Mouse (Mus musculus): ENCODE data around the gene Sox6.

Sox6 gene

DNA sequence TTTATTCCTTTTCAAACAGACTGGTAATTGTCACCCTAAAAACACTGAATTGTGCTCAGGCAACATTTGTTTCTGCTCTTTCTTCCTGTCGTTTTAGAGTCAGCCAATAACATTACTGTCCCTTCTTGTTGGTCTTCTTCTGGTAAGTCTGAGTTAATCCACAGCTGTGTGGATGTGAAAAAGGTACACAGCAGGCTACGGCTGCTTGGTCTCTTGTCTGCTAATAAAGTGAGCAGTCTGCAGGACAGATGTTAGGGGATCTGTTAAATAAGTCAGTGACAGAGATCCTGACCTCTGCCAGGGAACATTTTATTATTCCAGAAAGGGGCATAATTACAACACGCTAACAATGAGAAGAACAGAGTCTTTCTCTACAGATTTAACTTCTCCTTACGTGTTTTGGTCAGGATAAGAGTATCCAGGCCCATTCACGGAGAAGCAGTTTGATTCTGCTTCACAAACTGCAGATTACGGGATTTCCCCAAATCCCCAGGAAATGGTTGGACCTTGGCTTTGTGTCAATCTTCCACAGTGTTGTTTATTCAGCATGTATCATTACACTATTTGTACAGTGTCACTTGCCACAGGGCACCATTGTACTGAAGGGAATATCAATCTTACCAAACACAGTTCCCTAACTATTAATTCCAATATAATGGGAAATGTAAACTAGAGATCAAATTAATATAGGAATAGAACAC is 474.1 kb downstream of the Sox6 start:
- no peak for DNase-seq (ENCODE audit: low spot score in 2 of 2)

DNA sequence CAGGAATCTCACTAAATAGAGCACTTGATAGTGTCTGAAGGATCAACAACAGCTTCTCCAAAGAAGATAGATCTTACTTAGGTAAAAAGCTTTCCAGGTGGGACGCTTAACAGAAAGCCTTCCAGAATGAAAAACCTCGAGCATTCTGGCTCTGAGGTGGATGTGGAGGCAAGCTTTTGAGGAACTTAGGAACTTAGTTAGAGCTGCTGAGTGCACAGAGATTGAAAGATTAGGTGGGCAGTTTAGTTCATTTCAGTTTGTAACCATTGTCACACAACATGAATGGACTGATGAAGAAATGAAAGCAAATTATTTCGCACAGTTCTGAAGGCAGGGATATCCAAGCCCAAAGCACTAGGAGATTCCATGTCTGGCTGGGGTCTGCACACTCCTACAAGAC is 481.9 kb downstream of the Sox6 start:
- DNase-seq (ENCODE audit: low spot score in 2 of 2), result no peak

DNA sequence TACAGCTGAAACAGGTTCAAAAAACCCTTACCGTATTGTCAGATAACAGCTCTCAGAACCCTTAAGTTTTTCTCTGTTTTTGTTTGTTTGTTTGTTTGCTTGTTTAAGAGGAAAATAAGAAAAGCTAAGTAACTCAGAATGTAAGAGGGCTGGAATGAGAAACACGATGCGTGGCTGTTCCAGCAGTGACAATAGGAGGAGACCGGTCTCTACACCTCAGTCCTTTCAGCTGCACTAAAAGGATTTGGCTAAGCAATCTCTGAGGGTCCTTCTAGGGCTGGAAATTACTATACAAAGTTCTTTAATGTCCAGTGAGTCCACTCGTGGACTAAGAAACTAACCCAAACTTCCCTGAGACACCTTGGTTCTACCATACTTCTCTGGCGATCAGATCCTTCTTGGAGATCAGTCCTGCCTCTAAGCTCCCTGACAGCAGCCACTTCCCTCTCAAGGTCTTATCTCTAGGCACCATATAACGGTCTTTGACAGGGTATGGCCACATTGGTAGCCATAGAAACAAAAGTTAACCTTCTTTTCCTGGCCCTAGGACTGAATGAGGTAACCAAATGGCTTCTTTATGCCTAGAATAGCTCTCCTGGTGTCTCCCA is 488.3 kb downstream of the Sox6 start:
- no peak for DNase-seq (ENCODE audit: low spot score in 2 of 2)

DNA sequence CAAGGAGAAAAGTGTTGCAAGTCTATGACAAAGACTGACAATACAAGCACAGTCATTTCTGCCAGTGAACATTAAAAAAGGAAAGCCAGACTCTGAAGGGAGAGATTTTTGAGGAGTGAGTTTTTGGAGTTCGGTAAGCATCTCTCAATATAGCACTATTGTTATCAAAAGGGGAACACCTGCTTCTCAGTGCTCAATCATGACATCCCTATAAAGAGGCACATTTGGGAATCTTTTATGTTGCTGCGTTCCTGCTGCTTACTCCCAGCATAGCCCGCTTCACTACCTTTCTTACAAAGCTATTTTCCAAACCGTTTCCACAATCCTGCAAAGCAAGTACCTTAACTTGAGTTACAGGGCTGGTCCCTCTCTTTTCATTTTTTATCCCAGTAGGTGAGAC is 488.9 kb downstream of the Sox6 start:
- DNase-seq (ENCODE audit: low spot score in 2 of 2), result no peak

DNA sequence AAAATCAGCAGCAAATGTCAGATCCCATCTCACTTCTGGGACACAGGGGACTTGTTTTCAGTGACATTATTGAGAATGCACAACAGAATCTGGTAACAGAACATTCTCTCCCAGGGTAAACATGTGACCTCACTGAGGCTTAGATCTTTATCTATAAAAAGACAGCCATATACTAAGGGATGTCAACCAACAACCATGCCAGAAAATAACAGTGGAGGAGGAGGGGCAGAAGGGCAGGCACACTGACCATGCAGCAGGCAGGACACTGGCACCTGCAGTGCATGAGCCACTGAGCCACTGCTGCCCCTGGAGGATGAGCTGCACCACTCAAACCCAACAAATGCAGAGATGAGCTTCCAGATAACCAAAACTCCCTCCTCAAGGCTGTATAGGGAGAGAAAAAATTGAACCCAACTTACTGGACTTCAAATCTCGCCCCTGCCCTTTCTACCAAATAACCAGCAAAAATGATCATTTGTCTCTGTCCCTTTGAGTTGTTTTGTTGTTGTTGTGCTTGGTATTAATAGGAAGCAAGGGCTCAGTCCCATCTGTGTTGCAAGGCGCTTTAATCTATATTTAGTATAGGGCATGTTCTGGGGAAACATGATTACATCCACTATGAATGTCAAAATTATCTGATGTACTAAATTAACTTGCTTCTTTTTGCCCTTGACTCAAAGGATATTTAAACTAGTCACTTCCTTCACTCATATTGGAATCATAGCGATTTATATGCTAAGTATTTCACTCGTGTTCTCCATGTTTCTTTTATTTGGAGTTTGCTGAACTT is 492.8 kb downstream of the Sox6 start:
- no peak for DNase-seq (ENCODE audit: low spot score in 2 of 2)

DNA sequence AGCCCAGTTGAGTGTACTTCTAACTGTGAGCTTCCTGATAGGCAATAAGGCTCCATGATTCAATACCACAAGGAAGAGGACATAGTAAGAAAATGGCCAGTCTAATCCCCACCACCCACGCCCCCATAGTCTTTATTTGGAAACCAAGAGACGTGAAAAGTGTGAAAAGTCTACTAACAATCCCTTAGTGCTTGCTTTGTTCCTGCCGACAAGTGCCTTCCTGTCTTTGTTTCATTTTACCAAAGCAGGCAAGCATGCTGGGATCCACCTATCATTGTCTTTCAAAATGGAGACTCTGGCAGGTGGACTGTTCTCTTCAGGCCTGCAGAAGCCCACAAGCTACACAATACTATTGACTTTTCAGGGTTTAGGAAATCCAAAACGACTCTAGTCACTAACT is 495.0 kb downstream of the Sox6 start:
- no peak for DNase-seq (ENCODE audit: low spot score in 2 of 2)

DNA sequence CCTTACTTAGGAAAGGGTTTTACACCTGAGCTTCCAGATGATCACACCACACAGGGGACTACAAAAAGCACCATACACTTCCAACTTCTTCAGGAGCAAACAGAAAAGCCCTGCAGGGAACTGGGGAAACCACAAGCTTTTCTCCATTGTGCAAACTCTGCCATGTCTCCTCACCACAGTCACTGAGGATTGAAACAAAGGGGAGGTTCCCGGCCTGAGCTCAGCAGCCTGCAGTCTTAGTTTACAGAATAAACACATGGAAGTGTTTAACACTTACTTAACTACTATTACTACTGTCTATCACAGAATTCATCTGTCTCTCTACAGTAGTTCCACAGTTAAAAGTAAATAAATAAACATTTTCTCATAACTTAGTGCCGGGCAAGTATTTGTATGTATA is 498.3 kb downstream of the Sox6 start:
- DNase-seq (ENCODE audit: low spot score in 2 of 2), result no peak

DNA sequence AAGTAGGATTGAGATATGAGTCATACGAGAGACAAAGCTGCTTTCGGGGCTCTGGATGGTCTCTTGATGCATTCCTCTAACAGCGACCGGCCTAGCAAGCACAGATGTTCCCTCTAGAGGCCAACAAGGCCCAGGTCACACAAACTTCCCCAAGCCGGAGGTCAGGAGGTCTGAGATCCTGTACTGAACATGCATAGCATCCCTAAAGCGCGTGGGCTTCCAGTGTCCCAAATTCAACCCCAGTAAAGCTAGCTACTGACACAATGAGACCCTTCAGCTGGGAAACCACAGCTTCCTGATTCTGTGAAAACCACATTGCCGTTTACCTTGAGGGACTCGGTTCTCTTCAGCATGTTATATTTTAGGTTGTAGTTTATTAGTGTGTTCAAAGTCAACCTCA is 499.6 kb downstream of the Sox6 start:
- no peak for DNase-seq (ENCODE audit: low spot score in 2 of 2)

DNA sequence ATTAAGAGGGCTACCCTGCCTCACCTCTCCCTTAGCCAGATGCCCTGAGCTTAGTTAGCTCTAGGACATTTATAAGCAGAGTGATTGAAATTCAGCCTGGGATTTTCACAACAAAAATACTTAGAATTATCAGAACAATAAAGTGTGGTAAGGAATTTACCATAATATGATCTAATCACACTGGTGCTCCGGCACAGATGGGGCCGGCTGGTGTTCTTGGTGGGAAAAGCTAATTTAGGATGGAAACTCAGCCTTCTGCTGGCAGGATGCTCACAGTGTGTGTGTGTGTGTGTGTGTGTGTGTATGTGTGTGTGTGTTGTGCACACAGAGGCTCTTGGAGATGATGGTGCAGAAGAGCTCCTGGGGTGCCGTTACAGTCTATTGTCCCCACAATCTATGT is 501.0 kb downstream of the Sox6 start:
- no peak for DNase-seq (ENCODE audit: low spot score in 2 of 2)

DNA sequence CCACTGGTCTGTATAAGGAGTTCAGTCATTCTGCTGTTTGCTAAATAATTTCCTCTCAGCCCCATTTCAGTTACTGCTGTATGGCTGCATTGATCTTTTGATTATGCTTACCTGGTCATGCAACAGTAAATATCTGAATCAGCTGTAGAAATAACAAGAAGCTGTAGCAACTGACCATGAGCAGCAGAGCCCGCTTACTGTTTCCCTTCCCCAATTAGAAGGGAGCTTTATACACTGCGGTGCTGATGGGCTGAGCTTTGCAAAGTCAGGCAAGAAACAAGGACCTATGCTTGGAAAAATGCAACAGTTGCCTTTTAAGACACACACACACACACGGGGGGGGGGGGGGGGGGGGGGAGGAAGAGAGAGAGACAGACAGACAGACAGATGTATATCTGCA is 502.1 kb downstream of the Sox6 start:
- no peak for DNase-seq (ENCODE audit: low spot score in 2 of 2)

DNA sequence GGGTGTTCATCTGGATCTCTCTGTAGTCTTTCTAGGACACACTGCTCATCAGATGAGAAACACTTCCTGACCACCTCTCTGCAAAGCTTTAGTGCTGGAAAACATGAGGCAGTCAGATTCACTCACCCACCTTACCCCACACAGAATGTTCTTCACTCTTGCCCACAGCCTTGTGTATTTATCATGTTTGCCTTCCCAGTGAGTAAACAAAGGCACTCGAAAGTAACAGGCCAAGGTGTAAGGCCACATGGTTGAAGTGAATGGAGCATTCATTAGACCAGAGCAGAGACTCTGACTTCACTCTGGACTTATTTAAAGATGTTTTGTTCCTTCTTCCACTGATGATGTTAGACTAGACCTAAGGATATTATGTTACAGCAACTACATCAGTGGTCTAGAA is 506.7 kb downstream of the Sox6 start:
- DNase-seq (ENCODE audit: low spot score in 2 of 2), result no peak

DNA sequence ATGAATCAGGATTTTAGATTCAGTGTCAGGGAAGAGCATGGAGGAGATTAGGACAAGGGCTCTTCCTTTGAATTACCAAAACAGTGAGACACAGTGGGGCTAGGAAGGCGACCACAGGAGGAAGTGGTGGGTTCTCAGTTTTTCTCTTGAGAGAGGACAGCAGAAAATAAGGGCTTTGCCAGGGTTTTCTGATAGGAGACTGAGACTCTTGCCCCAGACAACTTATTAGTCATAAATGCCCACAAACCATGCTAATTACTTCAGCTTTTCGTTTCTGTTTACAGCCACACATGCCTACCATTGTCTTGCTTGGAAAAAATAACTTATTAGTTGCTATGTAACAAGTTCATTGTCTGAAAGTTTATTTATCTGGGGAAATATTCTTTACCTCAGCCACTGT is 507.4 kb downstream of the Sox6 start:
- no peak for DNase-seq (ENCODE audit: low spot score in 2 of 2)

DNA sequence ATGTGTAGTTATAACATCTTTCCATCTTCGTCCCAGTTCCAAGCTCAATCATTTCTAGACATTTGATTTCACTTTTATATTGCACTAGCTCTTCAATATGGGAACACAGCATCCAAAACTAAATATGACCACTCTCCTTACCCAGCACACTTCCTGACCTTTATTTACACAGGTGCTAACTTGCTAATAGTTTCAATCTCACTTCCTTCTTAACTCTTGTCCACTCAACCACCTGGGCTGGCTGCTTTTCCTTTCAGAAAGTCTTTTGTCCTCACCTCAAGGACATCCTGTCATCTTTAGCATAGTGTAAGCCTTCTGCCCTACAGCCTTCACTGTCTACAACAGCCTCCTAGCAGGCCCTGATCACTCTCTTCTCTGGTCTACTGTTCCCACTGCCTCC is 520.9 kb downstream of the Sox6 start:
- no peak for DNase-seq (ENCODE audit: low spot score in 2 of 2)

DNA sequence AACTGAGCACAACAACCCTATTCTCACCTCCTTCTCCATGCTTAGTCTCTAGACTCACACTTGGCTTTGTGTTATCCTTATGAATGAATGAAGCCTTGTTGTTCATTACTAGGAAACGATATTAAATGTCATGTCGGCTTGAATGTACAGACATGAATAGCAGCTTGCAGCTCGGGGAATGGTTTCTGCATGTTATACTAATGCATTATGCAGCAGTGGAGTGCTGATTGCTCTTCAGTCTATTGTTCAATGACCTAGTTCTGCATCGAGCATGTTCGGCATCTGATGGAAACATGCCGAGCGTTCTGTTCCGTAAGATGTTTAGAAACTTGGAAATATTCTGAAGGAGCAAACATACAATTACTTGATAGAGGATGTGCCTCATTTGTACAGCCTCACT is 524.9 kb downstream of the Sox6 start:
- no peak for DNase-seq (ENCODE audit: low spot score in 2 of 2)

DNA sequence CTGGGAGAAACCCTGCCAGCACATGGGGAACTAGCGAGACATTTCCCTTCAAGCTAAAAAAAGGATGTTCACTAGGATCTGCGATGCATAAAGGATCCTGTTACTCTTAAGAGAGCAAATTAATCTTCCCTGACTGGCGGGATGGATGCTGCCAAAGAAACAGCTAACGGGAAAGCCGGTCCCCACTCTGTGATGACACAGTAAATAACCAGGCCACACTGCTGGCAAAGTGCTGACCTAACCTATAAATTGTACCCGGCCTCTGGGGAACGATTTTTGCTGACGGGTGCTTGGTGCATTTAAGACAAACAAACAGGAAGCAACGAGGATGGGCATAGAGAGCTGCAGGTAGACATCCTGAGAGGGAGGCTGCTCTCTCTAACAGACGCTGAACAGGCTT is 526.8 kb downstream of the Sox6 start:
- no peak for DNase-seq (ENCODE audit: low spot score in 2 of 2)

DNA sequence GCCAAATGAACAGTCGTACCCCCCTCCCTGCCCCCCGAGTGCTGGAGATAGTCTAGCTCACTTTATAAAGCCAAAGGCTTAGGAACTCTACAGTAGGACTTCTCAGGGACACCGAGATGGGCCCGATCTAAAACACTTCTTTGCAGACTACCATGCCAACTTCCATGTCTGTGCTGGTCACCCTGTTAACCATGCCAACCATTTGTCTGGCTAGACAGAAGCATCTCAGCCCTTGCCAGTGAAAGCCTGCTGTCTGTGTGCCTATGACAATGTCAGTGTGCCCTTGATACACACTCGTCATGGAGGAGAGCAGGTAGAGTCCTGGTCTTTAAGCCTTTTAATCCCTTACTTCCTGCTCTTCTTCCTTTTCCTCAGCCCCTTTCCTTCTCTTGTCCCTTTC is 527.5 kb downstream of the Sox6 start:
- no peak for DNase-seq (ENCODE audit: low spot score in 2 of 2)

DNA sequence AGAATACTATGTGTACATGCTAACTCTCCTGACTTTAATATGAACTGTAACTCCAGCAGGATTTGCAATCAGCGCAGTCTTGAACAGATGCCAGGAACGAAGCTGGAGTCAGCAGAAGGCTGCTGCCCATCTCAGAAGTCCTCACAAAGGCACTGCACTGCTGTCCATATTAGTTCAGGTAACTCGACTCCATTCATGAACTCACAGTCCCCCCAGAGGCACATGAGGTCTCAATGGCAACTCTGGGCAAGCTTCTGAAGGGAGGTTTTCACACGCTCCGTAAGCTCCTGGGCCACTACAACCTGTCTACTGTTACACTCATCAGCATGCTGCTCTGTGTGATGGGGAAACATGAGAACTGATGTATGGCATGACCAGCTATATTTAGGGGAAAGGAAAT is 528.6 kb downstream of the Sox6 start:
- no peak for DNase-seq (ENCODE audit: low spot score in 2 of 2)

DNA sequence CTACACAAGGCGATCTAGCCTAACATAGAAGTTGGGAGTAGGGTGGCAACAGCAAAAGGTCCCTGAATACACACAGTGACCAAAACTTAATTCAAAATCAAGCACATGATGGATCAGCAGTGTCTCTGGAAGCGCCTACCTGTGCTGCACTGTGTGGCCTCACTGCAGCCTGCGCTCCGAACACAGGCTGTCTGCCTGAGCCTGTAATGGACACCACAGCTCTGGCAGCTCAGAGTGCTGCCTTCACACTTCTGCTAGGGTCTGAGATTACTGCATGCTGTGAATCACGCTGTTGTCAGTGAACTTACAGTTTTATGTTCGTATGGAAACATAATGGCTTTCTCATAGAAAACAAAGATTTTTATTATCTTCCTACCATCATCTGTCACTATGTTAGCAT is 532.2 kb downstream of the Sox6 start:
- no peak for DNase-seq (ENCODE audit: low spot score in 2 of 2)

DNA sequence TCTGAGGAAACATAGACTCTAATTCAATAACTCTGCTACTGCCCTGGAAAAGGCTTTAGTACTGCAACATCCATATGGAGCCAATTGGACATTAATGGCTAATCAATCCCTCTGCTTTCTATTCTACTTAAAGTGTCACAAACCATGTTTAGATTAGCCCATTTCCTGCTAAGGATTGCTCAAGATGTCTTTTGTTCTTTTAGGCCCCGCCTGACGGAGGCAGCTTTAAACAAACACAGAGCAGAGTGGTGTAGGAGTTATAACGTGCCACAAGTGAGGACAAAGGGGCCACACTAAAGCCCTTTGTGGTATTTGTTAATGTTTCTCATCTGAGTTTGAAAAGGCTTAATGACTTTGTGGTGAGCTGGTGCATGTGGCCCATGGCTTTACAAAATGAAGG is 537.1 kb downstream of the Sox6 start:
- DNase-seq (ENCODE audit: low spot score in 2 of 2), result no peak

DNA sequence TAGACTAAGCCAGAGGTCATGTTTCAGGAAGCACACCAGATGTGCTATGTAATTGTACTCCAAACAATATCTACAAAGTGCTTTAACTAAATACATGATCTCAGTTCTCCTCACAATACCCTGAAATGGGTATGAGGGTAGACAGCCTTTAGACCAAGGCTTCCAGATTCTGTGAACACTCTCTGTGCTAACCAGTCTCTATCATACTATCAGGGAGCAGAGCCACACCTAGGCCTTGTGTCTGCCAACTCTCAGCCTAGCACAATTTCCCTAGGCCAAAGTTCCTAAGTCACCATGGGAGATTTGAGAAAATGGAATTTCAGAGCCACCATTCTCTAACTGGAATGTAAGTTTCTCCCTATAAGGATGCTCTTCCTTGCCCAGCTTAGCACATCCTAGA is 537.8 kb downstream of the Sox6 start:
- DNase-seq (ENCODE audit: low spot score in 2 of 2), result no peak

DNA sequence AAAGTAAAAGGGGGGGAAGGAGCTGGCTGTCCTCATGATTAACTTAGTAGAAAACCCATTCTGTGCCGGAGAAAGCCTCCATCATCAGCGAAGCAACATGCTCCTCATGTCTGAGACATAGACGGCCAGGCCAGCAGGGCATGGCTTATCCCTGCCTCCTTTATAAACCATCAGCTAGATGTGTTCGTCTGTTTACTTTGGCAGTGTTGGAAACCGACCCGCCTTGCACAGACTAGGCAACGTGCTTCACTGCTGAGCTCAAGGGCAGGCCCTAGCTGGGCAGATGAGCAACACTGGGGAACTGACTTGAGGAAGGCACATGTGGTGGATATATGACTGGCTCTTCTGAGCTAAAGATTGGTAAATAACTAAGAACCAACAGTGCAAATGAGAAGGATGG is 538.4 kb downstream of the Sox6 start:
- DNase-seq (ENCODE audit: low spot score in 2 of 2), result no peak

DNA sequence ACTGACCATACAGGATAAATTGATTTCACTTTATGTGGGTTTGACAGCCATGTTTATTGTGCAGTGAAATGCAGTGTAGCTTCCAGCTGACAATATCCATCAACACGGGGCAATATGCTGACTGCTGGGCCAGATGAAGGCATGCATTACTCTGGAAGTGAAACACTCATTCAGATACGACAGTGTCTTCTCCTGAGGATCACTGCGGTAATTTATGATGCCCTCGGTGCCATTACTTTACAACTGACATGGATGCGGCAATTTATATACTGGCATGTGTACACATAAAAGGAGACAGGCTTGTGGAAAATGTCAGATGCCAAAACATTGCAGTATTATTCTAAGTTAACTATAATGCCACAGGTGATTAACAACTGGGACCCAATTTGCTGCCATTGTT is 546.9 kb downstream of the Sox6 start:
- no peak for DNase-seq (ENCODE audit: low spot score in 2 of 2)

DNA sequence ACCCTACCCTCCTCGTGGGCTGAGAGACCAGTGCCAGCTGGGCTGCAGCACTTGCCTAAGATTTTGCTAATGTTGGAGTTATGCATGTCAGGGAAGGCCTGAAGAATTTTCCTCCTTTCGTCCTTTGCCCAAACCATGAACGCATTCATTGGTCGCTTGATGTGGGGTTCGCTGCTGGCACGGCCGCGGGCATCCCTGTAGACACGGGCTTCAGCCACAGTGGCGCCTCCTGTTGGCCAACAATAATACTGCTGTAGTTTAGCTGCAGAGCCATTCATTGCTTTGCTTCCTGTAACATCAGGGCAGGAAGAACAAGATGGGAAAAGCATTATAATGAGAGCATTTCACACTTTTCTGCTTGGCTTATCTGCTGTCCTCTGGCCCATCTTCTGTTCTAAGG is 549.0 kb downstream of the Sox6 start:
- peak in 1 of 2 experiments; percentile 19 for DNase-seq (ENCODE audit: low spot score in 2 of 2)

Data from cerebellum, postnatal 4 days (tissue).